Mouse (Mus musculus): ENCODE data around the gene Wdr76. TPM values are rescaled to one million over a fixed set of nuclear protein-coding genes. Genes with fewer than 3 reads are reported as not detected.
"Not testable (repeated sequence)": the region's sequence is repeated elsewhere in the genome, so short reads cannot be mapped to it uniquely, and the experiment has no call there.

Wdr76 gene
- polyA plus RNA-seq, 1 experiment from 2014 or later: 9.3 TPM

DNA sequence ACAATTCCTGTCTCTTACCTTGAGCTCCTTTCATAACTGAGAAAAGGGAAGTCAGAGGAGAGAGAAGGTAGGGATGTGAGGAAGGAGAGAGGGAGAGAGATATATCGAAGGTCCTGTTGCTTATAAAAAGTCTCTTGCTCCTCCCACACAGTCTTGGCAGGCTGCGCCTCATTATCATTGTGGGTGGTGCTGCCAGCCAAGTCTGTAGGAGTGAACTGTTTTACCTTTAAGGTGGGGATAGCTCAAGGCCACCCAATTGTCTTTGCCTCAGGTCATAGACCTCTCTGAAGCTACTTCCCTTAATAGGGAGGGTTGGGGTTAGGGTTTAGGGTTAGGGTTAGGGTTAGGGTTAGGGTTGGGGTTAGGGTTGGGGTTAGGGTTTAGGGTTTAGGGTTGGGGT lies 15.5 kb downstream of the Wdr76 start:
- Histone ChIP-seq H3K4me3 (replicated peaks) (no peak overlapping the region), H3K4me2 (no peak overlapping the region), H3K27ac (no peak overlapping the region), H3K36me3 (peaks cover 77% of the 10 kb centered on the region), H3K27me3 (no peaks in the 10 kb centered on the region), H3K9me3 (replicated peaks) (no peaks in the 10 kb centered on the region), H3K4me1 (replicated peaks) (no peaks in the 10 kb centered on the region), H3K9ac (no peak overlapping the region)
- 74% methylated on average over 2 of the region's 2 CpGs for WGBS (ENCODE audit: insufficient replicate concordance)
- no peak for ATAC-seq (ENCODE audit: low read depth)
- no peak for DNase-seq

DNA sequence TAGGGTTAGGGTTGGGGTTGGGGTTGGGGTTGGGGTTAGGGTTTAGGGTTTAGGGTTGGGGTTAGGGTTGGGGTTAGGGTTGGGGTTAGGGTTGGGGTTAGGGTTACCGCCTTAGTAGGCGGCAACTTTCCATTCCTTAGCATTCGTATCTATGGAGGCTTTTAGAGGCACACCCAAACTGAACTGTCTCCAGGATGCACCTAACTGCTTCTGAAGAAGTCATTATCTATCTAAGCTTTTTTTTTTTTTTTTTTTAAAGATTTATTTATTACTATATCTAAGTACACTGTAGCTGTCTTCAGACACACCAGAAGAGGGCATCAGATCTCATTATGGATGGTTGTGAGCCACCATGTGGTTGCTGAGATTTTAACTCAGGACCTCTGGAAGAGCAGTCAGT lies 16.3 kb downstream of the Wdr76 start:
- not testable (repeated sequence) for H3K27me3 ChIP-seq; DNase-seq; H3K9ac ChIP-seq; ATAC-seq (ENCODE audit: low read depth); H3K4me1 ChIP-seq (replicated peaks); H3K4me3 ChIP-seq (replicated peaks); H3K4me2 ChIP-seq; H3K9me3 ChIP-seq (replicated peaks); H3K27ac ChIP-seq
- peaks cover 72% of the 10 kb centered on the region for H3K36me3 ChIP-seq
- WGBS (ENCODE audit: insufficient replicate concordance): 87% methylated on average over 3 of the region's 3 CpGs

DNA sequence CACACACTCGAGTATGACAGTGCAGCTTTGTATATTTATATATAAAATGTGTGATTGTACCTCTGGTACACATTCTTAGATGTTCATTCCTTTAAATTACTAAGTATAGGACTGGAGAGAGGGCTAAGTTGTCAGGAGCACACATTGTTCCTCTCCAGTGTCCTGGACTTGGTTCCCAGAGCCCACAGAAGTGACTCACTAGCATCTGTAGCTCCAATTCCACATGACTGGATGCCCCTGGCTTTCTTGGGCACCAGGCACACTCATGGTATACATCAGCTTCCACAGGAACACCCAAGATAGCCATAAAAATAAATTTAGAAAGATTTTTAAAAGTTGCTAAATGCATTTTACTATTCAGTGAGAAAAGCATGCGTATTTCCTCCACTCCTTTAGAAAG lies 18.5 kb downstream of the Wdr76 start:
- Histone ChIP-seq H3K9ac (no peak overlapping the region), H3K9me3 (replicated peaks) (no peaks in the 10 kb centered on the region), H3K27me3 (no peaks in the 10 kb centered on the region), H3K4me2 (no peak overlapping the region), H3K4me3 (replicated peaks) (no peak overlapping the region), H3K36me3 (peaks cover 66% of the 10 kb centered on the region), H3K27ac (no peak overlapping the region), H3K4me1 (replicated peaks) (no peaks in the 10 kb centered on the region)
- ATAC-seq (ENCODE audit: low read depth) (no peak), DNase-seq (no peak)
- 79% methylated on average over 2 of the region's 2 CpGs for WGBS (ENCODE audit: insufficient replicate concordance)

DNA sequence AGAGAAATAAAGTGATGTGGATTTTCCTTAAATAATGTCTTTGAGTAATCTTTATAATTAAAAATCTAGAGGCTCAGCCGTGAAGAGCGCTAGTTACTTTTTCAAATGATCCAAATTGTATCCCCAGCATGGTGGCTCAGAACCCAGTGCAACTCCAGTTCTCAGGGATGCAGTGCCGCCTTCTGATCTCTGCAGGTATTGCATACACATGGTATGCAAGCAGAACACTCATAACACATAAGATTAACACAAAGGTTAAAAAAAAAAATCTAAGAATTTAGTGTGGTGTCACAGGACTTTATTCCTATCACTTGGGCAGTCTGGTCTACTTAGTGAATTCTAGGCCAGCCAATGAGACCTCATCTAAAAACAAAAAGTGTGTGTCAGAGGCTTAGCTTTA lies 38.3 kb downstream of the Wdr76 start:
- H3K27ac ChIP-seq: no peak overlapping the region
- no peak for DNase-seq
- WGBS (ENCODE audit: insufficient replicate concordance): 92% methylated on average over 3 of the region's 3 CpGs
- H3K36me3 ChIP-seq: peaks cover 62% of the 10 kb centered on the region
- ATAC-seq (ENCODE audit: low read depth): no peak
- no peak overlapping the region for H3K4me2 ChIP-seq
- no peak overlapping the region for H3K9ac ChIP-seq
- H3K9me3 ChIP-seq (replicated peaks): no peaks in the 10 kb centered on the region
- no peak overlapping the region for H3K4me3 ChIP-seq (replicated peaks)
- H3K4me1 ChIP-seq (replicated peaks): no peaks in the 10 kb centered on the region
- no peaks in the 10 kb centered on the region for H3K27me3 ChIP-seq

DNA sequence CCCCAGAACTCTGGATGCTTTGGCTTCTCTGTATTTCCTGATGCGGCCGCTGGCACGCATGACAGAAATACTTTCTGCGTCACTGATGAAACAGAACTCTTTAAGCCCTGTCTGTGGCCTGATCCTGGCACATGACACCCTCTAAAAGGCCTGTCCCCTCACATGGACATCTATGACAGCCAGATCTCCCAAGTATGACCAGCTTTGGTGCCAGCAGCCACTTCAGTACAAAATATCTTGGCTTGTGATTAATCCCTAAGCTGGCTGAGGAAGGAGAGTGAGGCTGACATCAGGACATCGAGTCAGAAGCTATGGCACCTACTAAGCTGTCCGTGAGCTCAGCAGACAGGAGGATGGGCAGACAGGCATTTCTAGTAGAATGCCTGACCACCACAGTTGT lies 43.1 kb downstream of the Wdr76 start:
- Histone ChIP-seq H3K4me3 (replicated peaks) (no peak overlapping the region), H3K27me3 (no peaks in the 10 kb centered on the region), H3K4me2 (no peak overlapping the region), H3K27ac (no peak overlapping the region), H3K36me3 (peaks cover 21% of the 10 kb centered on the region), H3K4me1 (replicated peaks) (no peaks in the 10 kb centered on the region), H3K9me3 (replicated peaks) (no peaks in the 10 kb centered on the region), H3K9ac (no peak overlapping the region)
- ATAC-seq (ENCODE audit: low read depth) (no peak), DNase-seq (no peak)
- 88% methylated on average over 6 of the region's 6 CpGs for WGBS (ENCODE audit: insufficient replicate concordance)

DNA sequence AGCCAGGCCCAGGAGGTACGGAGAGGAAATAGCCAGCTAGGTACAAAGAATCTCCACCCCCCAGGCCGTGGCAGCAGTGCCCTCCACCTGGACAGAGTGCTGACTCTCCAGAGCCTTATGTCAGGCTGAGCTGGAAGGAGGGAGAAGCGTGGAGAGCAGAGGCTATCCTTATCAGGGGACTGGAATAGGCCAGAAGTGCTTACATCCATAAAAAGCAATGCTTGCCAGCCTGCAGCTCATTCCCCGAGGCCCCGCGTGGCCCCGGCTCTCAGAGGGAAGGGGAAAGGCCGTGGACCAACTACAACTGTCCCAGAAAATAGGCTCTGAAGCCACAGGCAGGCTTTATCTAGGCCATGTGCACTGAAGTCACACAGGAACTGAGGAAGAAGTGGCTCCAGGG lies 44.7 kb downstream of the Wdr76 start:
- ATAC-seq (ENCODE audit: low read depth) (no peak), DNase-seq (no peak)
- Histone ChIP-seq H3K4me1 (replicated peaks) (no peaks in the 10 kb centered on the region), H3K27me3 (no peaks in the 10 kb centered on the region), H3K36me3 (peaks cover 8% of the 10 kb centered on the region), H3K4me2 (no peak overlapping the region), H3K4me3 (replicated peaks) (no peak overlapping the region), H3K9ac (no peak overlapping the region), H3K9me3 (replicated peaks) (no peaks in the 10 kb centered on the region), H3K27ac (no peak overlapping the region)
- WGBS (ENCODE audit: insufficient replicate concordance): 79% methylated on average over 8 of the region's 8 CpGs

DNA sequence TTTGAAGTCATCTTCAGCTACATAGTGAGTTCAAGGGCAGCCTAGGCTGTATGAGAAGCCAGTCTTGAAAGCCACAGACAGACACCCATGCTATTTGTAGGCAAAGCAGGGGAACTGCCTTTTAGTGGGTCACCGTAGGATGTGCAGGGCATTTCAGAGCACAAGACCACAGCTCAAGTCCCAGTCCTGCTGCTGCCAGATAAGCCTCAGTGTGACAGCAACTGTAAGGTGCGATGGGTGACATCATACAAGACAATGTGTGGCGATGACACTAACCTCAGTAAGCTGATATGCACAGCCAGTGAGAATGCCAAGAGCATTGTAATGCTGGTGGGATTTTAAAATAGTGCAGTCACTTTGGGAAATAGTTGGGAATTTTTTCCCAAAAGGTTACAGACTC lies 56.6 kb downstream of the Wdr76 start:
- no peaks in the 10 kb centered on the region for H3K36me3 ChIP-seq
- DNase-seq: no peak
- no peak overlapping the region for H3K27ac ChIP-seq
- no peak overlapping the region for H3K4me2 ChIP-seq
- 23% methylated on average over 3 of the region's 3 CpGs for WGBS (ENCODE audit: insufficient replicate concordance)
- H3K4me1 ChIP-seq (replicated peaks): peaks cover 16% of the 10 kb centered on the region
- ATAC-seq (ENCODE audit: low read depth): peak; percentile 82
- H3K9me3 ChIP-seq (replicated peaks): no peaks in the 10 kb centered on the region
- no peak overlapping the region for H3K4me3 ChIP-seq (replicated peaks)
- no peaks in the 10 kb centered on the region for H3K27me3 ChIP-seq
- no peak overlapping the region for H3K9ac ChIP-seq

DNA sequence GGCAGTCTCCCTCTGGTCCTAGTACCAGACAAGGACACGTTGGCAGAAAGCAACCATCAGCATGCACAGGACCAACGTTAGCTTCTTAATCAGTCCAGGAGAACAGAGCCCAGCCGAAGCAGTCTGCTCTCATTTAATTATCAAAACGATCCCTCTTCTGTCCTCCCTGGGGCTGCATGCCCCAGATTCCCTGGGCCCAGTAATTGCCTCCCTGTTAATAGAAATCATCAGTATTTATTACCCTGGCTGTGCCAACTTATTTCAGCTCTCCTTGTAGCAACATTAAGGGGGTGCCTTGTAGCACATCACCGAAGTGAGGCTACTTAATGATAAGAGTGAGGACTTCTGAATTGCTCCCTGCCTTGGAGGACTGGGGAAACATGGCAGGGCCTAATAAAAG lies 59.4 kb downstream of the Wdr76 start:
- no peak for ATAC-seq (ENCODE audit: low read depth)
- H3K4me1 ChIP-seq (replicated peaks): peaks cover 16% of the 10 kb centered on the region
- H3K27me3 ChIP-seq: no peaks in the 10 kb centered on the region; the same call in 1 of the 2 replicates
- H3K4me3 ChIP-seq (replicated peaks): no peak overlapping the region
- WGBS (ENCODE audit: insufficient replicate concordance): 50% methylated on average over 5 of the region's 5 CpGs
- H3K4me2 ChIP-seq: no peak overlapping the region
- H3K27ac ChIP-seq: no peak overlapping the region
- no peak overlapping the region for H3K9ac ChIP-seq
- DNase-seq: no peak
- no peaks in the 10 kb centered on the region for H3K36me3 ChIP-seq
- no peaks in the 10 kb centered on the region for H3K9me3 ChIP-seq (replicated peaks)

DNA sequence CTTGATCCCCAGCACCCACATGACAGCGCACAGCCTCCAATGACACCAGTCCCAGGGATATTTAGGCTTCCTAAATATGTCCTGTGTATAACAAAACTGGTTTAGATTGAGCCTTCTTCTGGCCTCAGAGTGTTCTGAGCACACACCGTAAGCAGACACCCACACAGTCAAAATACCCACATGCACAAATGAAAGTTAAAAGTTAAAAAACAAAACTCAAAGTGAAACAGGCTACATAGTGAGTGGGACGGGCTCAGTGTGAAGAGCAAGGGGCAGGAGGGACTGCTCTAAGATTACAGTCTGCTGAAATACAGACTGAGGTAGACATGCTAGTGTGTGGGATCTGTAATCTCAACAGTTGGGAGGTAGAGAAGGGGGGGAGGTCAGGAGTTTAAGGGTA lies 63.5 kb downstream of the Wdr76 start:
- Histone ChIP-seq H3K36me3 (no peaks in the 10 kb centered on the region), H3K27ac (no peak overlapping the region), H3K27me3 (no peaks in the 10 kb centered on the region; the same call in none of the 2 replicates), H3K4me3 (replicated peaks) (no peak overlapping the region), H3K4me1 (replicated peaks) (peaks cover 8% of the 10 kb centered on the region; the same call in 1 of the 2 replicates), H3K9me3 (replicated peaks) (no peaks in the 10 kb centered on the region), H3K4me2 (no peak overlapping the region), H3K9ac (no peak overlapping the region)
- ATAC-seq (ENCODE audit: low read depth) (no peak), DNase-seq (no peak)
- 69% methylated on average over 3 of the region's 3 CpGs for WGBS (ENCODE audit: insufficient replicate concordance)

DNA sequence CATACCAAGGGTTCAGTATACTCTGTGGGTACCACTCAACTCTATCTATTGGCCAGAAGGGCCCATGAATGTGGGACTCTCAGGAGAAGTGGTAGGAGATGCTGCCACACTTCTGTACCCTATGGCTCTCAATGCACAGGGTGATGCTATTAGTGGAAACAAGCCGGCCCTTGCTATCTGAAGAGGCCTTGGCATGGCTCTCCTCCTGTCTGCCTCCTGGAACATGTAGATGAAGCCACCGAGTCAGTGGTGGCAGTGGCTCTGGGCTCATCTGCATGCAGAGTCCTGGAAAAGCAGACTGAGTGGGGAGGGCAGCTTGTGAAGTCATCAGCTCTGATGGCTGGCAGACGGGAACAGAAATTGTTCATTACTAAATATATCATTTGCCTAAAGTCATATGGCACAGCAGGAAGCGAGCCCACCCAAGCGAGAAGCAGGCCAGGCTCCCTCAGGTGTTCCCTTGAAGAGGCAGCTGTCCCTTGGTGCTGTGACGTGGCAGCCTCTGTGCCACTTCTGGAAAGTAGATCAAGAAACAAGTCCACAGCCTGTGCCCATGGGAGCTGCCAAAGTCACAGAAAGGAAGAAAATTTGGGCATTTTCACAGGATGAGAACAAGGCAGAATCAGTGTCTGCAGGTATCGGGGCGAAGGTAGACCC lies 64.6 kb downstream of the Wdr76 start:
- H3K4me2 ChIP-seq: no peak overlapping the region
- H3K4me1 ChIP-seq (replicated peaks): peaks cover 8% of the 10 kb centered on the region; the same call in 1 of the 2 replicates
- H3K27ac ChIP-seq: no peak overlapping the region
- no peaks in the 10 kb centered on the region; the same call in none of the 2 replicates for H3K27me3 ChIP-seq
- no peaks in the 10 kb centered on the region for H3K36me3 ChIP-seq
- ATAC-seq (ENCODE audit: low read depth) (no peak), DNase-seq (no peak)
- no peaks in the 10 kb centered on the region for H3K9me3 ChIP-seq (replicated peaks)
- 42% methylated on average over 8 of the region's 8 CpGs for WGBS (ENCODE audit: insufficient replicate concordance)
- no peak overlapping the region for H3K9ac ChIP-seq
- H3K4me3 ChIP-seq (replicated peaks): no peak overlapping the region

DNA sequence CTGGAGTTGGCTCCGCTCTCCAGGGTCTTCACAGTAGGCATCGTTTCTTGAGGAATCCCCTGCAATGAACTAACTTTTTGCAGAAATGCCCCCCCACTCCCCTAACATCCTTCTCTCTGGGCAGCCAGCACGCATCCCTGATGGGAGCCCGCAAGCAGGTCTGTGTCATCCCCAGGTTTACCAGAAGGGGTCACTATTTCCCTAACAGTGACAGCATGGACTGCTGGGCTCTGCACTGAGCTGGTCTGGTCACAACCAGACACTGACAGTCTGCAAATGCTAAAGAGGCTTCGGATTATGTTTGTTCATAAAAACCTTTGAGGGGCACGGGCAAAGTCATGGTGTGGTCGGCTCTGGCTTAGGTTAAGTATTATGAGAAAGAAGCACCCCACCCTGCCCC lies 65.3 kb downstream of the Wdr76 start:
- no peaks in the 10 kb centered on the region; the same call in none of the 2 replicates for H3K27me3 ChIP-seq
- H3K4me1 ChIP-seq (replicated peaks): peaks cover 11% of the 10 kb centered on the region
- peak; percentile 39 for DNase-seq
- H3K4me2 ChIP-seq: no peak overlapping the region
- ATAC-seq (ENCODE audit: low read depth): peak; percentile 71; the same call in 1 of the 2 replicates
- H3K36me3 ChIP-seq: no peaks in the 10 kb centered on the region
- H3K4me3 ChIP-seq (replicated peaks): no peak overlapping the region
- WGBS (ENCODE audit: insufficient replicate concordance): 13% methylated on average over 7 of the region's 7 CpGs
- no peak overlapping the region for H3K9ac ChIP-seq
- H3K9me3 ChIP-seq (replicated peaks): no peaks in the 10 kb centered on the region
- no peak overlapping the region for H3K27ac ChIP-seq

DNA sequence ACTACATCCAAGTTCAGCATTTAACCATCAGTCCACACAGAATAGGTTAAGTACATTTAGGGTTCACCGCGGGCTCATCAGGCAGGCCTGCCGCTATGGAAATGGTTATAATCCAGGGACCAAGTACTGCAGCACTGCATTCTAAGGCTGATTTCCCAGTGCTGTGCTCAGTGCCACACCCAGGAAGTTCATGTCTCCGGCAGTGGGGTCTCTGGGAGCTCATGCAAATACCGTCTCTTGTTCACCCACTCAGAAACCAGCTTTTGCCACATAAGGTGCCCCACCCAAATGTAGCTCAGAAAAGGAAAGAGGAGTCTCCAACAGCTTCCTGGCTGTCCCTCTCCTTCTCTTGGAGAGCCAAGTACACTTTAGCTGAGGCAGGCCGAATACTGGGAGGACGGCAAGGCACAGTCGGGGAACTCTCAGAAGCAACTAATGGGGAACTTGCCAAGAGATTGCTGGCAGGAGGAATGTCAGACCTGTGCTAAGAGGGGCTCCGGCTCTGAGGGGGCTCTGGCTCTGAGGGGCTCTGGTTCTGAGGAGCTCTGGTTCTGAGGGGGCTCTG lies 67.6 kb downstream of the Wdr76 start:
- H3K36me3 ChIP-seq: no peaks in the 10 kb centered on the region
- peak; percentile 43; the same call in 1 of the 2 replicates for ATAC-seq (ENCODE audit: low read depth)
- H3K4me3 ChIP-seq (replicated peaks): no peak overlapping the region
- H3K9ac ChIP-seq: no peak overlapping the region
- H3K4me1 ChIP-seq (replicated peaks): peaks cover 14% of the 10 kb centered on the region
- no peak for DNase-seq
- no peak overlapping the region for H3K4me2 ChIP-seq
- no peak overlapping the region for H3K27ac ChIP-seq
- WGBS (ENCODE audit: insufficient replicate concordance): 49% methylated on average over 9 of the region's 9 CpGs
- no peaks in the 10 kb centered on the region for H3K9me3 ChIP-seq (replicated peaks)
- H3K27me3 ChIP-seq: no peaks in the 10 kb centered on the region; the same call in none of the 2 replicates

Data from liver, embryonic 13.5 days (tissue).